Comparison of ENCODE assay signal across 21 mouse cellular contexts in genomic region chr11:75858975-75859374, GRCm38 (mm10).
DNase-seq lines count a peak whose midpoint lies in the region; ATAC-seq lines count a peak whose summit lies in the region.
"Had no signal": no experiment of that assay in that cellular context is flagged by ENCODE, and none has a peak within 500 bp of the region (broad histone marks: within the 10 kb centered on the region; RNA-seq: fewer than 3 reads in every experiment).

No protein-coding gene starts in this region.

- ATAC-seq in forebrain, embryonic 12.5 days (ENCODE audit: low FRiP score) = no peak
- no peak for ATAC-seq in forebrain, embryonic 11.5 days (replicated peaks; ENCODE audit: low FRiP score)
- ATAC-seq in hindbrain, embryonic 16.5 days = peak; percentile 30; the same call in 1 of the 2 replicates
- ATAC-seq in heart, embryonic 12.5 days (ENCODE audit: insufficient number of reproducible peaks, low FRiP score) = no peak
- ATAC-seq: CD4-positive, CD25-positive, alpha-beta regulatory T cell, adult 4 months had no signal

- H3K4me3 ChIP-seq in forebrain, embryonic 12.5 days (replicated peaks) = no peak overlapping the region
- H3K4me3 ChIP-seq in forebrain, embryonic 11.5 days (ENCODE audit: low read depth, low read length) = no peak overlapping the region
- no peak overlapping the region for H3K4me3 ChIP-seq in hindbrain, embryonic 16.5 days (ENCODE audit: low read length)
- H3K4me3 ChIP-seq in heart, embryonic 12.5 days = no peak overlapping the region
- H3K4me3 ChIP-seq: heart, embryonic 10.5 days; layer of hippocampus, adult 2 months; limb, embryonic 15.5 days; liver, embryonic 15.5 days had no signal

- DNase-seq in forebrain, embryonic 11.5 days (ENCODE audit: low spot score) = no peak
- peak; percentile 39 for DNase-seq in retina, postnatal 1 day
- DNase-seq in retina, embryonic 14.5 days (ENCODE audit: low spot score) = no peak
- no peak for DNase-seq in spleen, adult 12 weeks (ENCODE audit: low spot score)
- DNase-seq in natural killer cell, adult 2 months (ENCODE audit: low spot score in 2 of 2) = no peak
- DNase-seq: cerebellum, adult 11-12 months; embryo, embryonic 11 days; heart, postnatal 10 days; kidney, adult 18-20 months; kidney, postnatal 10 days; layer of hippocampus, postnatal 36 days; spleen, adult 18-20 months had no signal

- WGBS in forebrain, embryonic 12.5 days = 82% methylated on average over 2 of the region's 2 CpGs
- 91% methylated on average over 2 of the region's 2 CpGs for WGBS in forebrain, embryonic 11.5 days
- WGBS in hindbrain, embryonic 16.5 days = 13% methylated on average over 2 of the region's 2 CpGs
- 65% methylated on average over 2 of the region's 2 CpGs for WGBS in heart, embryonic 12.5 days

- H3K27me3 ChIP-seq in forebrain, embryonic 12.5 days = no peaks in the 10 kb centered on the region; the same call in 1 of the 2 replicates
- H3K27me3 ChIP-seq in forebrain, embryonic 11.5 days (ENCODE audit: control insufficient read depth, insufficient read depth, low read length) = no peaks in the 10 kb centered on the region
- H3K27me3 ChIP-seq in hindbrain, embryonic 16.5 days (replicated peaks; ENCODE audit: control insufficient read depth, insufficient read depth, low read length) = no peaks in the 10 kb centered on the region
- no peaks in the 10 kb centered on the region for H3K27me3 ChIP-seq in heart, embryonic 12.5 days (replicated peaks)
- H3K27me3 ChIP-seq: limb, embryonic 15.5 days; liver, embryonic 15.5 days had no signal

- no peak overlapping the region for H3K9ac ChIP-seq in forebrain, embryonic 12.5 days
- H3K9ac ChIP-seq in forebrain, embryonic 11.5 days (ENCODE audit: low read length) = no peak overlapping the region
- H3K9ac ChIP-seq in hindbrain, embryonic 16.5 days (ENCODE audit: low read depth, low read length) = no peak overlapping the region
- H3K9ac ChIP-seq in heart, embryonic 12.5 days = no peak overlapping the region
- H3K9ac ChIP-seq: limb, embryonic 15.5 days; liver, embryonic 15.5 days had no signal

- H3K9me3 ChIP-seq in forebrain, embryonic 12.5 days = no peaks in the 10 kb centered on the region
- H3K9me3 ChIP-seq in forebrain, embryonic 11.5 days (ENCODE audit: control insufficient read depth, low read length) = no peaks in the 10 kb centered on the region
- H3K9me3 ChIP-seq in hindbrain, embryonic 16.5 days (ENCODE audit: control insufficient read depth, low read length) = no peaks in the 10 kb centered on the region
- no peaks in the 10 kb centered on the region for H3K9me3 ChIP-seq in heart, embryonic 12.5 days (replicated peaks)
- H3K9me3 ChIP-seq: heart, embryonic 10.5 days; limb, embryonic 15.5 days; liver, embryonic 15.5 days had no signal

- H3K4me2 ChIP-seq in forebrain, embryonic 12.5 days = no peak overlapping the region
- no peak overlapping the region for H3K4me2 ChIP-seq in forebrain, embryonic 11.5 days (ENCODE audit: low read depth, low read length, severe bottlenecking)
- H3K4me2 ChIP-seq in hindbrain, embryonic 16.5 days (ENCODE audit: low read length) = no peak overlapping the region
- H3K4me2 ChIP-seq in heart, embryonic 12.5 days = no peak overlapping the region
- H3K4me2 ChIP-seq: limb, embryonic 15.5 days; liver, embryonic 15.5 days had no signal

- no peaks in the 10 kb centered on the region for H3K36me3 ChIP-seq in forebrain, embryonic 12.5 days (replicated peaks)
- no peaks in the 10 kb centered on the region for H3K36me3 ChIP-seq in forebrain, embryonic 11.5 days (ENCODE audit: control insufficient read depth, insufficient read depth, low read length)
- no peaks in the 10 kb centered on the region for H3K36me3 ChIP-seq in hindbrain, embryonic 16.5 days (ENCODE audit: control insufficient read depth, insufficient read depth, low read length)
- no peaks in the 10 kb centered on the region for H3K36me3 ChIP-seq in heart, embryonic 12.5 days
- H3K36me3 ChIP-seq: heart, embryonic 10.5 days; limb, embryonic 15.5 days; liver, embryonic 15.5 days had no signal

- H3K27ac ChIP-seq in forebrain, embryonic 12.5 days = 0 out of 2 replicates have a peak overlapping the region, but pooled peaks have one; percentile 3
- H3K27ac ChIP-seq in forebrain, embryonic 11.5 days (ENCODE audit: low read depth, low read length) = no peak overlapping the region
- no peak overlapping the region for H3K27ac ChIP-seq in hindbrain, embryonic 16.5 days (ENCODE audit: low read depth, low read length)
- H3K27ac ChIP-seq in heart, embryonic 12.5 days (ENCODE audit: poor library complexity, severe bottlenecking) = no peak overlapping the region
- H3K27ac ChIP-seq: heart, embryonic 10.5 days; layer of hippocampus, adult 2 months; limb, embryonic 15.5 days; liver, embryonic 15.5 days; macrophage had no signal

- H3K4me1 ChIP-seq in forebrain, embryonic 12.5 days = peaks cover 21% of the 10 kb centered on the region
- no peaks in the 10 kb centered on the region for H3K4me1 ChIP-seq in forebrain, embryonic 11.5 days (replicated peaks; ENCODE audit: control insufficient read depth, insufficient read depth, low read length)
- H3K4me1 ChIP-seq in hindbrain, embryonic 16.5 days (ENCODE audit: control insufficient read depth, insufficient read depth, low read depth, low read length) = peaks cover 16% of the 10 kb centered on the region
- H3K4me1 ChIP-seq in heart, embryonic 12.5 days (replicated peaks) = peaks cover 21% of the 10 kb centered on the region
- H3K4me1 ChIP-seq: liver, embryonic 15.5 days had no signal
